Mouse (Mus musculus) hindbrain, embryonic 16.5 days (tissue): Measurements from ENCODE around the gene Dcaf4. TPM values are rescaled to one million over a fixed set of nuclear protein-coding genes. Genes with fewer than 3 reads are reported as not detected.

Experiments
- ATAC-seq: fragments of 200-750 bp; cut with Nextera tagmentation; 2 replicates; pipeline ENCODE4 v1.8.0; 2017; ENCODE audit warnings: moderate TSS enrichment, moderate library complexity
- H3K27ac ChIP-seq: fragments of 300-500 bp; sonication (generic); 2 replicates; pipeline ENCODE4 v1.5.1; 2014; ENCODE audit warnings: low read depth, mild to moderate bottlenecking, control low read depth, low read length, moderate library complexity
- H3K27me3 ChIP-seq: fragments of 300-500 bp; sonication (generic); replicated peaks from 2 replicates; pipeline ENCODE4 v1.6.1; 2014; ENCODE audit warnings: low read length; ENCODE audit not compliant: control insufficient read depth, insufficient read depth
- H3K36me3 ChIP-seq: fragments of 300-500 bp; sonication (generic); 2 replicates; pipeline ENCODE4 v1.6.1; 2014; ENCODE audit warnings: mild to moderate bottlenecking, low read length, moderate library complexity, mixed read lengths; ENCODE audit not compliant: control insufficient read depth, insufficient read depth
- H3K4me1 ChIP-seq: fragments of 300-500 bp; sonication (generic); 2 replicates; pipeline ENCODE4 v1.6.1; 2014; ENCODE audit warnings: low read depth, low read length; ENCODE audit not compliant: control insufficient read depth, insufficient read depth
- H3K4me2 ChIP-seq: fragments of 300-500 bp; sonication (generic); 2 replicates; pipeline ENCODE4 v1.6.1; 2014; ENCODE audit warnings: mild to moderate bottlenecking, low read length, control low read depth, moderate library complexity
- H3K4me3 ChIP-seq: fragments of 300-500 bp; sonication (generic); 2 replicates; pipeline ENCODE4 v1.5.1; 2014; ENCODE audit warnings: mild to moderate bottlenecking, low read length, control low read depth, moderate library complexity
- H3K9ac ChIP-seq: fragments of 300-500 bp; sonication (generic); 2 replicates; pipeline ENCODE4 v1.6.1; 2014; ENCODE audit warnings: low read depth, mild to moderate bottlenecking, control low read depth, low read length, moderate library complexity
- H3K9me3 ChIP-seq: fragments of 300-500 bp; sonication (generic); 2 replicates; pipeline ENCODE4 v1.6.1; 2014; ENCODE audit warnings: mild to moderate bottlenecking, low read length, moderate library complexity; ENCODE audit not compliant: control insufficient read depth
- WGBS: fragments of 180-500 bp; shearing (Covaris S2); extraction: QIAGEN DNeasy Blood & Tissue Kit; methylation state at CpG from one replicate; pipeline ENCODE4 v1.1.7; 2014; 5-methylcytosine and 5-hydroxymethylcytosine counted together
- polyA plus RNA-seq: library from polyadenylated mRNA; unstranded; fragments of >200 nt; fragmentation: Nextera tagmentation; extraction: Ambion mirVana; gene quantifications from 2 replicates; pipeline ENCODE4 v1.2.1, GENCODE M21; 2015

The Dcaf4 gene
- polyA plus RNA-seq, 1 experiment from 2014 or later = 47.3 TPM

- Histone ChIP-seq H3K9me3 (no peaks in the 10 kb centered on the region), H3K4me3 (no peak overlapping the region), H3K36me3 (peaks cover 17% of the 10 kb centered on the region), H3K27me3 (no peaks in the 10 kb centered on the region), H3K4me1 (peaks cover 4% of the 10 kb centered on the region), H3K9ac (no peak overlapping the region), H3K27ac (no peak overlapping the region), H3K4me2 (no peak overlapping the region)
- WGBS = 35% methylated on average over 3 of the region's 3 CpGs
- ATAC-seq = no peak
These were observed 58.8 kb downstream of the Dcaf4 start for GRCm38 (mm10) chr12:83578896-83579569.

GRCm38 (mm10) chr12:83580283-83580682 is 60.0 kb downstream of the Dcaf4 start:
- Histone ChIP-seq H3K9ac (no peak overlapping the region), H3K4me1 (peaks cover 4% of the 10 kb centered on the region), H3K36me3 (peaks cover 9% of the 10 kb centered on the region), H3K4me2 (no peak overlapping the region), H3K4me3 (no peak overlapping the region), H3K27ac (no peak overlapping the region), H3K27me3 (no peaks in the 10 kb centered on the region), H3K9me3 (no peaks in the 10 kb centered on the region)
- ATAC-seq = no peak
- 94% methylated on average over 3 of the region's 3 CpGs for WGBS

DNA sequence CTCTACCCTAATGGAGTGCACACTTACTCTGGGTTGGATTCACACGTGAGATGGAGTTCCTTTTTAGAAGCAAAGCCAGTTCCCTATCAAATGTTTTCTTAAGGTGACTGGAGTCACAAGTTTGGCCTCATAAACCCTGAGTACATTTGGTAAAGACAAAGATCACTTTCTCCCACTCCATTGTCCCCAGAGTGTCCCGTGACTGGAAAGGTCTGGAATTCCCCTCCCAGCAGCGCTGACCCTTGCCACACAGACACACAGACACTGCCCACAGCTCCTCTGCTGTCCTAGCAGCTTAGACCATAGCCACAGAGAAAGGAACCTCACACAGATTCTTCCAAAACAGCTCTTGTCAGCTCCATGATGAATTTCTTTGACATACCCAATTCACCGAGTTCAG is 61.8 kb downstream of the Dcaf4 start:
- no peak for ATAC-seq
- Histone ChIP-seq H3K36me3 (0 out of 2 replicates have a peak, but pooled peaks cover 3% of the 10 kb centered on the region), H3K4me2 (no peak overlapping the region), H3K4me3 (no peak overlapping the region), H3K4me1 (peaks cover 4% of the 10 kb centered on the region), H3K27me3 (no peaks in the 10 kb centered on the region), H3K9ac (no peak overlapping the region), H3K9me3 (no peaks in the 10 kb centered on the region), H3K27ac (no peak overlapping the region)
- 65% methylated on average over 4 of the region's 4 CpGs for WGBS

DNA sequence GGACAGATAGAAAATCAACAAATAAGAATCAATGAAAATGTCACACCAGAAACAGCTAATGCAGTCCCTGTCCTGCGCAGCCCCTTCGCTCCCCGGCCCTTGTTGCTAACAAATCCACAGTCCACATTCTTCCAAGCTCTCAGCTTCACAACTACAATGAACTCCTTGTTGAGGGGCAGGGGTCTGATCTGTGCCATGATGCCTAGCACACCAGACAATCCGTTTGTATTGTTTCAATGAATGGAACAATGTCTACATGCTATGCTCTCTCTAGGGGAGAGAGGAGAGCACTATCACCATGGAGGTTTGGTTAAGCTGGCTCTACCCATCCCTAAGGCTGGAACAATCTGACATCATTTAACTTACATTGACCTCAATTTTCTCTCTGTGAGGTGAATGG is 62.5 kb downstream of the Dcaf4 start:
- ATAC-seq = no peak
- no peak overlapping the region for H3K4me3 ChIP-seq
- H3K36me3 ChIP-seq = peaks cover 3% of the 10 kb centered on the region; the same call in 1 of the 2 replicates
- no peaks in the 10 kb centered on the region for H3K27me3 ChIP-seq
- no peaks in the 10 kb centered on the region for H3K9me3 ChIP-seq
- no peak overlapping the region for H3K4me2 ChIP-seq
- no peak overlapping the region for H3K9ac ChIP-seq
- H3K27ac ChIP-seq = no peak overlapping the region
- peaks cover 4% of the 10 kb centered on the region for H3K4me1 ChIP-seq
- WGBS = 68% methylated on average over 4 of the region's 4 CpGs

DNA sequence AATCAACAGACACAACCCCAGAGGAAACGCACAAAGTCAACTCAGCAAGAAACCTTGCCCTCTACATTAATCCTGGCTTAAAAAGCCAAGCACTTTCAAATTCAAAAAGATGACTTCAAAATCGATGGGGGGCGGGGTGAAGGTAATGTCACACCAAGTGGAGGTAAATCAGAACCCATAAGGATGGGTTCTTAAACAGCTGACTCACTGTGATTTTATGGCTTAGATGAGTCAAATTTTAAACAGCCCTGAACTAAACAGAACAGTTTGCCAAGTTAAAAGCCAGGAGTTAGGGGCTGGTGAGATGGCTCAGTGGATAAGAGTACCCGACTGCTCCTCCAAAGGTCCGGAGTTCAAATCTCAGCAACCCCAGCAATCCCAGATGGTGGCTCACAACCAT is 66.4 kb downstream of the Dcaf4 start:
- peaks cover 25% of the 10 kb centered on the region for H3K36me3 ChIP-seq
- H3K4me3 ChIP-seq = no peak overlapping the region
- no peaks in the 10 kb centered on the region for H3K9me3 ChIP-seq
- H3K4me1 ChIP-seq = no peaks in the 10 kb centered on the region
- no peak overlapping the region for H3K27ac ChIP-seq
- no peaks in the 10 kb centered on the region for H3K27me3 ChIP-seq
- ATAC-seq = no peak
- H3K4me2 ChIP-seq = no peak overlapping the region
- no peak overlapping the region for H3K9ac ChIP-seq
- WGBS = 94% methylated on average over 5 of the region's 5 CpGs

Other genes starting within 250 kb of the Dcaf4 start
- 20.9 and 23.2 TPM in 2 replicates for gene Dpf3, start 32.8 kb upstream of the Dcaf4 start, polyA plus RNA-seq
- 20.8 and 26.1 TPM in 2 replicates for gene Zfyve1, start 76.8 kb downstream of the Dcaf4 start, polyA plus RNA-seq
- 217 TPM in 2 replicates for gene Rbm25, start 110.8 kb downstream of the Dcaf4 start, polyA plus RNA-seq
- 65.1 and 73.6 TPM in 2 replicates for gene Psen1, start 167.7 kb downstream of the Dcaf4 start, polyA plus RNA-seq
- 0.31 and 0.42 TPM in 2 replicates for gene Papln, start 243.2 kb downstream of the Dcaf4 start, polyA plus RNA-seq